Mouse (Mus musculus) limb, embryonic 10.5 days (tissue): ENCODE results near the gene Hoxc6. TPM values are rescaled to one million over a fixed set of nuclear protein-coding genes. Genes with fewer than 3 reads are reported as not detected.

Experiments used
- DNase-seq: peaks from one replicate; pipeline ENCODE4 v3.0.0-alpha.2; 2017; ENCODE audit warnings: low spot score
- H3K27ac ChIP-seq: fragments of 300-500 bp; sonication (generic); 2 replicates; pipeline ENCODE4 v1.5.1; 2016; ENCODE audit warnings: mild to moderate bottlenecking
- H3K27me3 ChIP-seq: fragments of 300-500 bp; sonication (generic); 2 replicates; pipeline ENCODE4 v1.6.1; 2016; ENCODE audit warnings: low read depth, mild to moderate bottlenecking; ENCODE audit not compliant: poor library complexity, severe bottlenecking
- H3K36me3 ChIP-seq: fragments of 300-500 bp; sonication (generic); 2 replicates; pipeline ENCODE4 v1.6.1; 2016; ENCODE audit warnings: mild to moderate bottlenecking, moderate library complexity
- H3K4me1 ChIP-seq: fragments of 300-500 bp; sonication (generic); 2 replicates; pipeline ENCODE4 v1.6.1; 2016
- H3K4me3 ChIP-seq: fragments of 300-500 bp; sonication (generic); 2 replicates; pipeline ENCODE4 v1.5.1; 2016; ENCODE audit warnings: mild to moderate bottlenecking, moderate library complexity
- H3K9me3 ChIP-seq: fragments of 300-500 bp; sonication (generic); replicated peaks from 2 replicates; pipeline ENCODE4 v1.6.1; 2016; ENCODE audit warnings: mild to moderate bottlenecking
- WGBS: fragments of 180-500 bp; shearing (Covaris S2); methylation state at CpG from one replicate; pipeline ENCODE4 v1.1.7; 2016; 5-methylcytosine and 5-hydroxymethylcytosine counted together
- polyA plus RNA-seq: library from polyadenylated mRNA; unstranded; fragments of >200 nt; fragmentation: Nextera tagmentation; extraction: Ambion mirVana; gene quantifications from 2 replicates; pipeline ENCODE4 v1.2.1, GENCODE M21; 2016

The Hoxc6 gene
- polyA plus RNA-seq, 1 experiment from 2014 or later = 10.1 TPM

GRCm38 (mm10) chr15:102975034-102975433 lies 23.0 kb upstream of the Hoxc6 start:
- no peak for DNase-seq
- Histone ChIP-seq H3K9me3 (no peaks in the 10 kb centered on the region), H3K4me1 (peaks cover 59% of the 10 kb centered on the region), H3K27me3 (peaks cover 100% of the 10 kb centered on the region), H3K27ac (peak overlapping the region; percentile 80), H3K36me3 (no peaks in the 10 kb centered on the region), H3K4me3 (peak overlapping the region; percentile 49)
- WGBS = 4% methylated on average over 7 of the region's 7 CpGs

GRCm38 (mm10) chr15:102975688-102976111 lies 22.4 kb upstream of the Hoxc6 start:
- Histone ChIP-seq H3K9me3 (no peaks in the 10 kb centered on the region), H3K4me1 (peaks cover 65% of the 10 kb centered on the region), H3K4me3 (peak overlapping the region; percentile 49), H3K36me3 (no peaks in the 10 kb centered on the region), H3K27me3 (peaks cover 100% of the 10 kb centered on the region), H3K27ac (peak overlapping the region; percentile 80)
- DNase-seq = peak; percentile 76
- under 1% methylated on average over 21 of the region's 21 CpGs for WGBS

- H3K4me3 ChIP-seq = peak within 1 kb of the TSS; percentile 49
- peak within 1 kb of the TSS; percentile 80 for H3K27ac ChIP-seq
- DNase-seq = no peak
- WGBS = 1% methylated on average over 19 of the region's 20 CpGs
- H3K9me3 ChIP-seq = no peaks in the 10 kb centered on the region
- H3K36me3 ChIP-seq = no peaks in the 10 kb centered on the region
- H3K4me1 ChIP-seq = peaks cover 68% of the 10 kb centered on the region
- peaks cover 100% of the 10 kb centered on the region for H3K27me3 ChIP-seq
These were observed 21.9 kb upstream of the Hoxc6 start, which contains the start of gene Hoxc9 for GRCm38 (mm10) chr15:102976171-102976570. Hoxc9 (plus strand) TSS chr15:102976439.

GRCm38 (mm10) chr15:102976631-102977422 lies 21.2 kb upstream of the Hoxc6 start:
- Histone ChIP-seq H3K27me3 (peaks cover 100% of the 10 kb centered on the region), H3K4me3 (peak overlapping the region; percentile 49), H3K36me3 (no peaks in the 10 kb centered on the region), H3K27ac (peak overlapping the region; percentile 80), H3K9me3 (no peaks in the 10 kb centered on the region), H3K4me1 (peaks cover 72% of the 10 kb centered on the region)
- under 1% methylated on average over 37 of the region's 37 CpGs for WGBS
- no peak for DNase-seq

GRCm38 (mm10) chr15:102977423-102977974 lies 20.6 kb upstream of the Hoxc6 start:
- DNase-seq = no peak
- peak overlapping the region; percentile 49 for H3K4me3 ChIP-seq
- H3K4me1 ChIP-seq = peaks cover 74% of the 10 kb centered on the region
- H3K27ac ChIP-seq = peak overlapping the region; percentile 80
- no peaks in the 10 kb centered on the region for H3K9me3 ChIP-seq
- no peaks in the 10 kb centered on the region for H3K36me3 ChIP-seq
- 1% methylated on average over 16 of the region's 16 CpGs for WGBS
- peaks cover 100% of the 10 kb centered on the region for H3K27me3 ChIP-seq

GRCm38 (mm10) chr15:102978615-102979515 lies 19.2 kb upstream of the Hoxc6 start:
- Histone ChIP-seq H3K27me3 (peaks cover 100% of the 10 kb centered on the region), H3K9me3 (no peaks in the 10 kb centered on the region), H3K4me1 (peaks cover 80% of the 10 kb centered on the region), H3K27ac (peak overlapping the region; percentile 80), H3K36me3 (no peaks in the 10 kb centered on the region), H3K4me3 (peak overlapping the region; percentile 49)
- under 1% methylated on average over 13 of the region's 13 CpGs for WGBS
- DNase-seq = no peak

- H3K9me3 ChIP-seq = no peaks in the 10 kb centered on the region
- 7% methylated on average over 1 of the region's 1 CpGs for WGBS
- peak overlapping the region; percentile 60 for H3K4me3 ChIP-seq
- no peaks in the 10 kb centered on the region for H3K36me3 ChIP-seq
- no peak for DNase-seq
- H3K4me1 ChIP-seq = peaks cover 89% of the 10 kb centered on the region
- peaks cover 100% of the 10 kb centered on the region for H3K27me3 ChIP-seq
- no peak overlapping the region for H3K27ac ChIP-seq
These were observed 18.1 kb upstream of the Hoxc6 start for GRCm38 (mm10) chr15:102979936-102980335.

- H3K9me3 ChIP-seq = no peaks in the 10 kb centered on the region
- H3K36me3 ChIP-seq = no peaks in the 10 kb centered on the region
- H3K4me3 ChIP-seq = peak overlapping the region; percentile 60
- H3K27ac ChIP-seq = peak overlapping the region; percentile 89; the same call in 1 of the 2 replicates
- WGBS = 2% methylated on average over 11 of the region's 11 CpGs
- DNase-seq = no peak
- peaks cover 100% of the 10 kb centered on the region for H3K27me3 ChIP-seq
- H3K4me1 ChIP-seq = peaks cover 93% of the 10 kb centered on the region
These were observed 17.7 kb upstream of the Hoxc6 start for GRCm38 (mm10) chr15:102980352-102980751.

- H3K36me3 ChIP-seq = no peaks in the 10 kb centered on the region
- H3K27ac ChIP-seq = peak overlapping the region; percentile 89
- H3K4me1 ChIP-seq = peaks cover 94% of the 10 kb centered on the region
- no peaks in the 10 kb centered on the region for H3K9me3 ChIP-seq
- peak overlapping the region; percentile 60 for H3K4me3 ChIP-seq
- DNase-seq = no peak
- under 1% methylated on average over 14 of the region's 14 CpGs for WGBS
- H3K27me3 ChIP-seq = peaks cover 100% of the 10 kb centered on the region
These were observed 17.1 kb upstream of the Hoxc6 start for GRCm38 (mm10) chr15:102980912-102981311.

GRCm38 (mm10) chr15:102981379-102982288 lies 16.4 kb upstream of the Hoxc6 start:
- no peaks in the 10 kb centered on the region for H3K9me3 ChIP-seq
- H3K4me3 ChIP-seq = peak overlapping the region; percentile 60
- under 1% methylated on average over 88 of the region's 88 CpGs for WGBS
- H3K4me1 ChIP-seq = peaks cover 96% of the 10 kb centered on the region
- H3K36me3 ChIP-seq = no peaks in the 10 kb centered on the region
- peak overlapping the region; percentile 89 for H3K27ac ChIP-seq
- H3K27me3 ChIP-seq = peaks cover 100% of the 10 kb centered on the region
- DNase-seq = peak; percentile 81

GRCm38 (mm10) chr15:102983716-102984115 lies 14.3 kb upstream of the Hoxc6 start:
- H3K36me3 ChIP-seq = no peaks in the 10 kb centered on the region
- no peak for DNase-seq
- H3K9me3 ChIP-seq = no peaks in the 10 kb centered on the region
- H3K27me3 ChIP-seq = peaks cover 100% of the 10 kb centered on the region
- peaks cover 88% of the 10 kb centered on the region for H3K4me1 ChIP-seq
- 0 out of 2 replicates have a peak overlapping the region, but pooled peaks have one; percentile 36 for H3K27ac ChIP-seq
- WGBS = 2% methylated on average over 12 of the region's 12 CpGs
- peak overlapping the region; percentile 60 for H3K4me3 ChIP-seq

GRCm38 (mm10) chr15:102984521-102984920 lies 13.5 kb upstream of the Hoxc6 start:
- H3K4me1 ChIP-seq = peaks cover 83% of the 10 kb centered on the region
- peaks cover 100% of the 10 kb centered on the region for H3K27me3 ChIP-seq
- no peaks in the 10 kb centered on the region for H3K9me3 ChIP-seq
- WGBS = 3% methylated on average over 10 of the region's 10 CpGs
- H3K36me3 ChIP-seq = no peaks in the 10 kb centered on the region
- H3K27ac ChIP-seq = no peak overlapping the region
- no peak for DNase-seq
- H3K4me3 ChIP-seq = no peak overlapping the region; the same call in 1 of the 2 replicates
